Mouse (Mus musculus) ES-E14 (cell line): ENCODE results near the gene Sdhaf2. TPM values are rescaled to one million over a fixed set of nuclear protein-coding genes. Genes with fewer than 3 reads are reported as not detected.

ENCODE experiments used
- DNase-seq: peaks from one replicate; pipeline ENCODE4 v3.0.0-alpha.2; 2013; ENCODE audit warnings: low read depth, low spot score
- H3K27ac ChIP-seq: 2 replicates; pipeline ENCODE4 v1.5.1; 2012; ENCODE audit warnings: low read depth, mild to moderate bottlenecking, low read length, moderate library complexity, mixed read lengths; ENCODE audit not compliant: poor library complexity, insufficient read depth, severe bottlenecking
- H3K36me3 ChIP-seq: 2 replicates; pipeline ENCODE4 v1.6.1; 2012; ENCODE audit warnings: mild to moderate bottlenecking, low read length, moderate library complexity, mixed read lengths; ENCODE audit not compliant: control insufficient read depth, poor library complexity, insufficient read depth, severe bottlenecking
- H3K4me1 ChIP-seq, 2 experiments: fragments of 150-350 bp in 1 of 2; sonication (generic) in 1 of 2; 2 replicates each; pipeline ENCODE4 v1.6.1; 2012; ENCODE audit warnings: low read length in 2 of 2, mild to moderate bottlenecking in 1 of 2, mixed read lengths in 1 of 2; ENCODE audit not compliant: control insufficient read depth in 2 of 2, insufficient read depth in 2 of 2, poor library complexity in 1 of 2
- H3K4me3 ChIP-seq, 2 experiments: fragments of 150-350 bp in 1 of 2; sonication (generic) in 1 of 2; 2 replicates each; pipeline ENCODE4 v1.5.1; 2012; ENCODE audit warnings: low read length in 2 of 2, low read depth in 1 of 2, mild to moderate bottlenecking in 1 of 2, mixed read lengths in 1 of 2; ENCODE audit not compliant: insufficient read depth in 1 of 2, poor library complexity in 1 of 2, severe bottlenecking in 1 of 2
- H3K9ac ChIP-seq: 2 replicates; pipeline ENCODE4 v1.6.1; 2012; ENCODE audit warnings: low read depth, mild to moderate bottlenecking, low read length, mixed read lengths; ENCODE audit not compliant: poor library complexity, insufficient read depth, severe bottlenecking
- H3K9me3 ChIP-seq: fragments of 150-350 bp; sonication (generic); 2 replicates; pipeline ENCODE4 v1.6.1; 2012; ENCODE audit warnings: low read depth, mild to moderate bottlenecking, low read length; ENCODE audit not compliant: control insufficient read depth, insufficient read depth
- CHD2 ChIP-seq: IDR thresholded peaks from 2 replicates; pipeline ENCODE4 v1.6.1; 2014; ENCODE audit warnings: mild to moderate bottlenecking, low read depth, low read length, inconsistent platforms
- HCFC1 ChIP-seq: IDR thresholded peaks from 2 replicates; pipeline ENCODE4 v1.6.1; 2012; ENCODE audit warnings: low read length, inconsistent platforms, borderline replicate concordance; ENCODE audit not compliant: insufficient read depth
- MAFK ChIP-seq: IDR thresholded peaks from 2 replicates; pipeline ENCODE4 v1.6.1; 2014; ENCODE audit warnings: mild to moderate bottlenecking, low read depth, low read length, inconsistent platforms; ENCODE audit not compliant: insufficient read depth
- ZC3H11A ChIP-seq: IDR thresholded peaks from 2 replicates; pipeline ENCODE4 v1.6.1; 2012; ENCODE audit warnings: low read depth, mild to moderate bottlenecking, inconsistent platforms, low read length, borderline replicate concordance
- ZNF384 ChIP-seq: IDR thresholded peaks from 2 replicates; pipeline ENCODE4 v1.6.1; 2012; ENCODE audit warnings: low read depth, low read length, inconsistent platforms
- in situ Hi-C, 2 experiments: fragments of 600-800 bp; cut with MboI; formaldehyde crosslinking; loops; one replicate each; pipeline ENCODE4 v1.15.1; 2025; ENCODE audit warnings: low sequenced_read_pairs in 2 of 2, inconsistent platforms in 1 of 2; ENCODE audit not compliant: unreplicated experiment in 2 of 2
- total RNA-seq: library from RNA; depleted of rRNA; stranded (reverse); fragments of 300-350 nt; gene quantifications from 2 replicates; pipeline ENCODE4 v1.2.3, GENCODE M21; 2012

Sdhaf2 gene
- total RNA-seq, 1 experiment = 31.3 TPM

DNA sequence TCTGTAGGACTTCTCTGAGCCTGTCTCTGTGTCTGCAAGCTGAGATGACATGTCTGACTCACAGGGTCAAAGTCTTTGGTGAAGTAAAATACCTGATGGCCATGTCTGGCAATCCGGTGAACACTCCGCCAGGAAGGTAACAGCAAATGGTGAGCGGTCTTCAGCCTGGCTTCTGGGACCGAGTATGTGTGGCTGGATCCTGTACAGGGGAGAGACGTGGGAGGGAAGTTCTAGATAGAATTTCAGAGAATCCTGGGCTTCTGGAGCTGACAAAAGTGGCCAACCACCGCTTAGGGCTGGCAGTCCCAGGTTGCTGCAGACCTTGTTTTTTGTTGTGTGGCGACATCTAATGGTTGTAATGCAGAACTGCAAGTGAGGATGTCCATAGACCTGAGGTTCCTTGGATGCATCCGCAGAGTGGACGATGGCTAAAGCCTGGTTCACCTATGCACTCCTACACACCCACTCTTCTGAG lies 39.6 kb downstream of the Sdhaf2 start:
- Histone ChIP-seq H3K4me3 (no peak overlapping the region), H3K36me3 (no peaks in the 10 kb centered on the region), H3K4me1 (no peaks in the 10 kb centered on the region), H3K9ac (no peak overlapping the region), H3K27ac (no peak overlapping the region), H3K9me3 (no peaks in the 10 kb centered on the region)
- in situ Hi-C loops = no loop called here
- DNase-seq = peak; percentile 54
- TF ChIP-seq ZC3H11A (peak; percentile 84; the same call in 1 of the 2 replicates), MAFK (no peak), CHD2 (no peak)

DNA sequence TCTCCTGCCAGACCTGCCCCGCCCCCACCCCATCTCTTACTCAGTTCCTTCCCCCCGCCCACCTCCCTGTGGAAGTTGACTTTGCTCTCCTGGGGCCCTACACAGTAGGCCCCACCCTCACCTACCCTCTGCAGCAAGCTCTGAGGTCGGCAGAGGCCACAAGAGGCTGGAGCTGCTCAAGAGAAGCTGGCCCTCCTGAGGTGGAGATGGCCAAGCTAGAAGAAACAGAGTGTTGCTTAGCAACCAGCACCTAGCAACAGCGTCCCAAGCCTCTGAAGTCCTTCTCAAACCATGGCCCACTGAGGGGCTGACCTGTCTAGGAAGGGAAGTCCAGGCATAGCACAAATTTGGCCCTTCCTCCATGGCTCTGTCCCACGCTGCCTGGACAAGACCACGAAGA lies 43.2 kb downstream of the Sdhaf2 start, which contains the start of gene Ppp1r32:
Ppp1r32 (minus strand) TSS at position 226 of the 400 bp plus-strand sequence.
- Histone ChIP-seq H3K4me3 (no peak within 1 kb of the TSS), H3K9me3 (no peaks in the 10 kb centered on the region), H3K4me1 (no peaks in the 10 kb centered on the region), H3K36me3 (no peaks in the 10 kb centered on the region; the same call in 1 of the 2 replicates), H3K9ac (no peak within 1 kb of the TSS), H3K27ac (no peak within 1 kb of the TSS)
- DNase-seq = no peak
- TF ChIP-seq ZC3H11A (no peak), MAFK (no peak), CHD2 (no peak), ZNF384 (no peak), HCFC1 (no peak)
- in situ Hi-C loops = no loop called here

DNA sequence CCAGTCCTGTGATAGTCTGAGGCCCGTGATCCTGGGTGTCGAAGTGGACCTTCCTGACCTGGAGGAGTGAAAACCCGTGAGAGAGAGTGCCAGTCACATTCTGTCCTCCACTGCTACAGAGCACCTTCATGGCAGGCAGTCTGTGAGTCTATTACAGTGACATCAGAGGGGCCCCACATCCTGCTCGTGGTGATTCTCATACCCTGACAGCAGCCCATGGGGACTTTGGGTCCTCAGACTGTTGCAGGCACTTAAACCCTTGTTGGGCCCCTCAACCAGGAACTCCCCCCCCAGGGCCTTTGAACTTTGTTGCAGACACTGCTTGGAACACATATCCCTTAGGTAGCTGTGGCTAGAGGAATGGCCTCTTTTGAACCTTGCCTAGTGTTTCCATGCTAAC lies 46.4 kb downstream of the Sdhaf2 start:
- TF ChIP-seq ZNF384 = no peak
- no peak for TF ChIP-seq CHD2
- no peak for TF ChIP-seq ZC3H11A
- no peak for TF ChIP-seq MAFK
- no peak for TF ChIP-seq HCFC1
- no peak overlapping the region for H3K4me3 ChIP-seq
- no peak overlapping the region for H3K9ac ChIP-seq
- no peak overlapping the region for H3K27ac ChIP-seq
- no peaks in the 10 kb centered on the region for H3K9me3 ChIP-seq
- in situ Hi-C loops = no loop called here
- H3K36me3 ChIP-seq = no peaks in the 10 kb centered on the region; the same call in 1 of the 2 replicates
- DNase-seq = no peak
- peaks cover 0 to 2% of the 10 kb centered on the region in 2 experiments; a peak in 1 of 4 replicates for H3K4me1 ChIP-seq

DNA sequence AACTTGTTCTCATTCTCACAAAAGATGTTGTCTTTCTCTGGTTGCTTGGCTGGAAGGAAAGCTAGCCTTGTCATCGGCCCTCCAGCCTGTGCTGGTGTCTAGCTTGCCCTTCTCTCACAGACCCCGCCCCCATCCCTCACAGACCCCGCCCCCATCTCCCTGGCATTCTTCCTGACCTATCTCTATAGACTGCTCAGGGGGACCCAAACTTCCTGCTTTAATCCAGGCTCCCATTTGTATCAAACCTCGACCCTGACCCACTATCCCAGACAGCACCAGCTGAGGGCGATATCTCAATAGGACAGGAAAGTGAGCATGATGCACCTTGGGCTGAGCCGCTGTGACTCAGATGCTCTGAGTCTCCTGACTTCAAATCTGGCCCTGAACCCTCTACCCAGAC lies 52.2 kb downstream of the Sdhaf2 start:
- TF ChIP-seq ZNF384 = no peak
- TF ChIP-seq HCFC1 = no peak
- no peak for TF ChIP-seq CHD2
- TF ChIP-seq ZC3H11A = no peak
- TF ChIP-seq MAFK = no peak
- no peak for DNase-seq
- no peak overlapping the region for H3K9ac ChIP-seq
- in situ Hi-C loops = no loop called here
- no peak overlapping the region for H3K4me3 ChIP-seq
- H3K36me3 ChIP-seq = no peaks in the 10 kb centered on the region
- peaks cover 0 to 4% of the 10 kb centered on the region in 2 experiments; a peak in 1 of 4 replicates for H3K4me1 ChIP-seq
- no peak overlapping the region for H3K27ac ChIP-seq
- H3K9me3 ChIP-seq = no peaks in the 10 kb centered on the region

DNA sequence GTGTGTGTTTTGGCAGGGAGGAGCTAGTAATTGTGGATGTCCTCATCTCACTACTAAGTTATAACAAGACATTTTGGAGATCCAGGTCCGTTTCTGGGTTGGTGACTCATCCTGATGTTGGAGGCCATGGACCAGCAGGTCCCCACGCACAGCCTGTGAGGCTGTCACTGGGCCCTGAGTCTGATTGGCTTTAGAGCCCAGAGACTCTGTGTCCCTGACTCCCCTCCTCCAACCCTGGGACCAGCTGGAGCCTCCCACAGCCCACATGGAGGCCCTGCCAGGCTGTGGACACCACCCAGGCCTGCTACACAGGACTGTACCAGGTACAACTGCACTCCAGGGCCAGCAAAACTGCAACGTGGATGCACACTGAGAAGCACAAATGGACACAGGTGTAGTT lies 53.0 kb downstream of the Sdhaf2 start:
- H3K27ac ChIP-seq = no peak overlapping the region
- H3K4me3 ChIP-seq = no peak overlapping the region
- TF ChIP-seq ZC3H11A (no peak), CHD2 (no peak), ZNF384 (no peak), MAFK (no peak), HCFC1 (no peak)
- no peaks in the 10 kb centered on the region for H3K9me3 ChIP-seq
- DNase-seq = no peak
- in situ Hi-C loops = no loop called here
- peaks cover 0 to 4% of the 10 kb centered on the region in 2 experiments; a peak in 1 of 4 replicates for H3K4me1 ChIP-seq
- H3K9ac ChIP-seq = no peak overlapping the region
- H3K36me3 ChIP-seq = no peaks in the 10 kb centered on the region
